Mouse (Mus musculus) stomach, embryonic 16.5 days (tissue): ENCODE measurements around the gene Wnt10b. TPM values are rescaled to one million over a fixed set of nuclear protein-coding genes. Genes with fewer than 3 reads are reported as not detected.
A peak's percentile ranks its signal among the peaks of the same experiment; 100 is the strongest.

ENCODE experiments used
- ATAC-seq: fragments of 200-750 bp; cut with Nextera tagmentation; 2 replicates; pipeline ENCODE4 v1.8.0; 2017; ENCODE audit warnings: moderate number of reproducible peaks, moderate TSS enrichment; ENCODE audit not compliant: insufficient read depth, low FRiP score
- H3K27ac ChIP-seq: fragments of 300-500 bp; sonication (generic); 2 replicates; pipeline ENCODE4 v1.5.1; 2014; ENCODE audit warnings: low read length
- H3K27me3 ChIP-seq: fragments of 300-500 bp; sonication (generic); 2 replicates; pipeline ENCODE4 v1.6.1; 2014; ENCODE audit warnings: low read length, control low read depth, mixed read lengths; ENCODE audit not compliant: control insufficient read depth, insufficient read depth
- H3K36me3 ChIP-seq: fragments of 300-500 bp; sonication (generic); 2 replicates; pipeline ENCODE4 v1.6.1; 2014; ENCODE audit warnings: low read length; ENCODE audit not compliant: control insufficient read depth, insufficient read depth
- H3K4me1 ChIP-seq: fragments of 300-500 bp; sonication (generic); 2 replicates; pipeline ENCODE4 v1.6.1; 2014; ENCODE audit warnings: low read length, control low read depth, mixed read lengths; ENCODE audit not compliant: control insufficient read depth, insufficient read depth
- H3K4me2 ChIP-seq: fragments of 300-500 bp; sonication (generic); 2 replicates; pipeline ENCODE4 v1.6.1; 2014; ENCODE audit warnings: low read depth, low read length, mixed read lengths
- H3K4me3 ChIP-seq: fragments of 300-500 bp; sonication (generic); replicated peaks from 2 replicates; pipeline ENCODE4 v1.5.1; 2014; ENCODE audit warnings: mild to moderate bottlenecking, low read length
- H3K9ac ChIP-seq: fragments of 300-500 bp; sonication (generic); 2 replicates; pipeline ENCODE4 v1.6.1; 2014; ENCODE audit warnings: low read length
- H3K9me3 ChIP-seq: fragments of 300-500 bp; sonication (generic); replicated peaks from 2 replicates; pipeline ENCODE4 v1.6.1; 2016; ENCODE audit warnings: low read length, control low read depth; ENCODE audit not compliant: control insufficient read depth
- WGBS: fragments of 180-500 bp; shearing (Covaris S2); extraction: QIAGEN DNeasy Blood & Tissue Kit; methylation state at CpG from one replicate; pipeline ENCODE4 v1.1.7; 2014; 5-methylcytosine and 5-hydroxymethylcytosine counted together
- polyA plus RNA-seq: library from polyadenylated mRNA; unstranded; fragments of >200 nt; fragmentation: Nextera tagmentation; extraction: Ambion mirVana; gene quantifications from 2 replicates; pipeline ENCODE4 v1.2.1, GENCODE M21; 2015

Gene Wnt10b
- polyA plus RNA-seq, 1 experiment from 2014 or later = 0.14 TPM

DNA sequence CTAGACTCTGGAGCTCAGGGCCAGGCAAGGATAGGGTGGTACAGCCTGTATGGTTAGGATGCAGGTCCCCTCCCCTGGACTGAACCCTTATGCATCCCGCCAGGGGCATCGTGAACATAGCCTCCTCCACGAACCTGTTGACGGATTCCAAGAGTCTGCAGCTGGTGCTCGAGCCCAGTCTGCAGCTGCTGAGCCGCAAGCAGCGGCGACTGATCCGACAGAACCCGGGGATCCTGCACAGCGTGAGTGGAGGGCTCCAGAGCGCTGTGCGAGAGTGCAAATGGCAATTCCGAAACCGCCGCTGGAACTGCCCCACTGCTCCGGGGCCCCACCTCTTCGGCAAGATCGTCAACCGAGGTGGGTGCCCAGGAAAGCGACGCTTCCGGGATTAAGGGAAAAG, 12.8 kb upstream of the Wnt10b start:
- peaks cover 3% of the 10 kb centered on the region; the same call in 1 of the 2 replicates for H3K9me3 ChIP-seq
- H3K36me3 ChIP-seq = no peaks in the 10 kb centered on the region
- peaks cover 18% of the 10 kb centered on the region; the same call in 1 of the 2 replicates for H3K4me1 ChIP-seq
- no peak overlapping the region for H3K27ac ChIP-seq
- H3K4me3 ChIP-seq = peak overlapping the region; percentile 25
- peak overlapping the region; percentile 30; the same call in 1 of the 2 replicates for H3K4me2 ChIP-seq
- no peak for ATAC-seq
- peaks cover 83% of the 10 kb centered on the region for H3K27me3 ChIP-seq
- WGBS = under 1% methylated on average over 23 of the region's 23 CpGs
- H3K9ac ChIP-seq = no peak overlapping the region; the same call in 1 of the 2 replicates

DNA sequence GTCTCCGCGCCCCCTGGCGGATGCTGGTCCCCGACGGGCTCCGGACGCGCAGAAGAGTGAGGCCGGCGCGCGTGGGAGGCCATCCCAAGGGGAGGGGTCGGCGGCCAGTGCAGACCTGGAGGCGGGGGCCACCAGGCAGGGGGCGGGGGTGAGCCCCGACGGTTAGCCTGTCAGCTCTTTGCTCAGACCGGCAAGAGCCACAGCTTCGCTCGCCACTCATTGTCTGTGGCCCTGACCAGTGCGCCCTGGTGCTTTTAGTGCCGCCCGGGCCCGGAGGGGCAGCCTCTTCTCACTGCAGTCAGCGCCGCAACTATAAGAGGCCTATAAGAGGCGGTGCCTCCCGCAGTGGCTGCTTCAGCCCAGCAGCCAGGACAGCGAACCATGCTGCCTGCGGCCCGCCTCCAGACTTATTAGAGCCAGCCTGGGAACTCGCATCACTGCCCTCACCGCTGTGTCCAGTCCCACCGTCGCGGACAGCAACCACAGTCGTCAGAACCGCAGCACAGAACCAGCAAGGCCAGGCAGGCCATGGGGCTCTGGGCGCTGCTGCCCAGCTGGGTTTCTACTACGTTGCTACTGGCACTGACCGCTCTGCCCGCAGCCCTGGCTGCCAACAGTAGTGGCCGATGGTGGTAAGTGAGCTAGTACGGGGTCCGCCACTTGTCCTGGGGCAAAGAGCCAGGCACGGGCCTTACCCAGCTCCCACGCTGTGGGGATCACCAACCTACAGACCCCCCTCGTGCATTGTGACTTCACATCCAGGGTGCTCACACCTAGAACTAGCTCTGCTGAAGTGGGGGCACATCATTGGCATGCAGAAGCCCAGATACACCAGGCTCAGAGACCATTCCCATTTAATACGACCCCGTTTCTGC, 11.9 kb upstream of the Wnt10b start, which contains the start of gene Wnt1:
TSS of gene Wnt1 (plus strand) at position 197 of the 875 bp plus-strand sequence.
- Histone ChIP-seq H3K27ac (no peak within 1 kb of the TSS), H3K4me2 (peak within 1 kb of the TSS; percentile 30), H3K4me1 (peaks cover 18% of the 10 kb centered on the region; the same call in 1 of the 2 replicates), H3K27me3 (peaks cover 74% of the 10 kb centered on the region), H3K4me3 (peak within 1 kb of the TSS; percentile 25), H3K9me3 (peaks cover 6% of the 10 kb centered on the region), H3K9ac (no peak within 1 kb of the TSS; the same call in none of the 2 replicates), H3K36me3 (no peaks in the 10 kb centered on the region)
- ATAC-seq = no peak
- WGBS = 4% methylated on average over 51 of the region's 51 CpGs

DNA sequence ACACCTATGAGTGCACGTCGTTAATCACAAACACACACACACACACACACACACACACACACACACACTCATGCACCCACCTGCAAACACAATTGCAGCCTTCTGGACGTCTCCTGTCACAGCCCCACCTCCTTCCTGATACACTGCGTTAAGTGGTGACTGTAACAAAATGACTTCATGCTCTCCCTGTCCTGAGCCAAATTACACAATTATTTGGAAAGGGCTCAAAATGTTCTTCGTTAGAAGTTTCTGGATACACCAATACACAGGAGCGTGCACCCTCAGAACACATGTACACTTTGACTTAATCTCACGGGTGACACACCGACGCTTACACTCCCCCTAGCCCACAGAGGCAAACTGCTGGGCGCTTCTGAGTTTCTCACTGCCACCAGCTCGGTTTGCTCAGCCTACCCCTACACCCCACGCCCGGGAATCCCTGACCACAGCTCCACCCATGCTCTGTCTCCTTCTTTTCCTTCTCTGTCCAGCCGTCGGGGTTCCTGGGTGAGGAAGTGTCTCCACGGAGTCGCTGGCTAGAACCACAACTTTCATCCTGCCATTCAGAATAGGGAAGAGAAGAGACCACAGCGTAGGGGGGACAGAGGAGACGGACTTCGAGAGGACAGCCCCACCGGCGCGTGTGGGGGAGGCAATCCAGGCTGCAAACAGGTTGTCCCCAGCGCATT, 11.2 kb upstream of the Wnt10b start:
- Histone ChIP-seq H3K9me3 (peaks cover 6% of the 10 kb centered on the region), H3K4me1 (peaks cover 18% of the 10 kb centered on the region; the same call in 1 of the 2 replicates), H3K4me2 (peak overlapping the region; percentile 25; the same call in 1 of the 2 replicates), H3K9ac (no peak overlapping the region), H3K4me3 (peak overlapping the region; percentile 5; the same call in 1 of the 2 replicates), H3K27me3 (peaks cover 66% of the 10 kb centered on the region), H3K27ac (no peak overlapping the region), H3K36me3 (no peaks in the 10 kb centered on the region)
- ATAC-seq = no peak
- WGBS = 10% methylated on average over 24 of the region's 24 CpGs

DNA sequence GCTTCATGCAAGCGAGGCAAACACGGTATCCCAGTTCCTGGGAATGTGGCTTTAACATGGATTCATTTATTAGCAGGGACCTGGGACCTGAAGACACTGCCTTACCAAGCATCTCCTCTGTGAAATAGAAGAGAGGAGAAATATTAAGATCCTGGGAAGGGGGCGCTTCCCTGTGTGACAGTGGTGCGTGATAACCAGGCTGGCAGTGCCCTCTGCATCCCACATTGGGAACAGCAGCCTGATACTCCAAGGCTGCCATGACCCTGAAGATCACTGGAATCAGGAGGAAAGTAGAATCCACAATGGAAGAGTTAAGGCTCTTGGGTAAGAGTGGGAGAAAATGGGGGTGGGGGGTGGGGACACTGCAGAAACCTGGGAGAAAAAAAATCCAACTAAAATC, 10.0 kb upstream of the Wnt10b start:
- peaks cover 55% of the 10 kb centered on the region for H3K27me3 ChIP-seq
- H3K36me3 ChIP-seq = no peaks in the 10 kb centered on the region
- WGBS = 38% methylated on average over 4 of the region's 4 CpGs
- H3K4me2 ChIP-seq = no peak overlapping the region
- peaks cover 6% of the 10 kb centered on the region for H3K9me3 ChIP-seq
- no peak overlapping the region for H3K9ac ChIP-seq
- peaks cover 13% of the 10 kb centered on the region; the same call in 1 of the 2 replicates for H3K4me1 ChIP-seq
- no peak overlapping the region for H3K4me3 ChIP-seq
- H3K27ac ChIP-seq = no peak overlapping the region
- ATAC-seq = no peak

DNA sequence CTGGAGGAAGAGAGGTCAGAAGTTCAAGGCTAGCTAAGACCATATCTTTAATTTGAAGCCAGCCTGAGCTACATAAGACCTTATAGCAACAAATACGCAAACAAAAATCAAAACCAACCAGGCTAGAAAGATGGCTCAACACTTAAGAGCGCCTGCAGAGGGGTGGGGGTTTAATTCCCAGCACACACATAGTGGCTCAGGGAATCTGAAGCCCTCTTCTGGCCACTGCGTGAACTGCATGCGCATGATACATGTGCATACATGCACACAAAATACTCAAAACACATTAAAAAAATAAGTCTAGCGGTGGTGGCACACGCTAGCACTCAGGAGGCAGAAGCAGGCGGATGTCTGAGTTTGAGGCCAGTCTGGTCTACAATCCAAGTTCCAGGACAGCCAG, 7.8 kb upstream of the Wnt10b start:
- Histone ChIP-seq H3K9me3 (peaks cover 6% of the 10 kb centered on the region), H3K36me3 (no peaks in the 10 kb centered on the region), H3K27me3 (peaks cover 44% of the 10 kb centered on the region), H3K4me3 (no peak overlapping the region), H3K27ac (no peak overlapping the region), H3K9ac (no peak overlapping the region), H3K4me1 (0 out of 2 replicates have a peak, but pooled peaks cover 2% of the 10 kb centered on the region), H3K4me2 (no peak overlapping the region)
- 38% methylated on average over 7 of the region's 7 CpGs for WGBS
- ATAC-seq = no peak

GRCm38 (mm10) chr15:98781166-98781565, 3.2 kb upstream of the Wnt10b start:
- H3K4me1 ChIP-seq = peaks cover 24% of the 10 kb centered on the region
- H3K9me3 ChIP-seq = peaks cover 6% of the 10 kb centered on the region
- H3K4me2 ChIP-seq = no peak overlapping the region
- no peak overlapping the region for H3K27ac ChIP-seq
- no peak overlapping the region for H3K4me3 ChIP-seq
- H3K27me3 ChIP-seq = peaks cover 56% of the 10 kb centered on the region
- no peak overlapping the region for H3K9ac ChIP-seq
- no peak for ATAC-seq
- WGBS = 34% methylated on average over 6 of the region's 6 CpGs
- no peaks in the 10 kb centered on the region for H3K36me3 ChIP-seq

GRCm38 (mm10) chr15:98780573-98780972, 2.6 kb upstream of the Wnt10b start:
- Histone ChIP-seq H3K36me3 (no peaks in the 10 kb centered on the region), H3K9ac (no peak overlapping the region), H3K4me3 (no peak overlapping the region), H3K4me2 (no peak overlapping the region), H3K27ac (no peak overlapping the region), H3K9me3 (peaks cover 2% of the 10 kb centered on the region), H3K27me3 (peaks cover 62% of the 10 kb centered on the region), H3K4me1 (peaks cover 29% of the 10 kb centered on the region)
- ATAC-seq = peak; percentile 27; the same call in 1 of the 2 replicates
- 4% methylated on average over 13 of the region's 13 CpGs for WGBS

- WGBS = 6% methylated on average over 8 of the region's 8 CpGs
- no peaks in the 10 kb centered on the region for H3K9me3 ChIP-seq
- H3K4me3 ChIP-seq = no peak overlapping the region
- no peak overlapping the region for H3K4me2 ChIP-seq
- no peaks in the 10 kb centered on the region for H3K36me3 ChIP-seq
- H3K27me3 ChIP-seq = peaks cover 67% of the 10 kb centered on the region
- H3K9ac ChIP-seq = no peak overlapping the region
- ATAC-seq = no peak
- H3K27ac ChIP-seq = no peak overlapping the region
- peaks cover 29% of the 10 kb centered on the region for H3K4me1 ChIP-seq
These were observed 2.1 kb upstream of the Wnt10b start for GRCm38 (mm10) chr15:98780075-98780474.

DNA sequence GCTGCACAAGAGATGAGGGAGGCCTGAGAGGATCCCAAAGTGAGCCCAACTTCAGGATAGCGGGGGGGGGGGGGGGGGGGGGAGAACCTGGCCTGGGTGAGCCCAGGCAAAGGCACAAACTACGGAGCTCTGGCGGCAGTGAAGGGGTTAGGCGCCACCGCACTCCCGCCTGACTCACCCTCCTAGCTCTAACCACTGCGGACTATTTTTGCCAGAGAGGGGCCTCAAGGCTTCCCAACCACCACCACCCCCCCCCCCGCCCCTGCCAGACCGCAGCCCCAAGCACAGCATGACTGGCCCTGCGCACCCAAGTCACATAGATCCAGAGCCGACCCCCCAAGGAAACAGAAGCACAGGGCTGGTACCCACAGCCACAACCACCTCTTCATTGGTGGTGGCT, 856 bp upstream of the Wnt10b start:
- ATAC-seq = no peak
- Histone ChIP-seq H3K9ac (no peak overlapping the region), H3K4me1 (peaks cover 29% of the 10 kb centered on the region), H3K36me3 (no peaks in the 10 kb centered on the region), H3K9me3 (no peaks in the 10 kb centered on the region), H3K4me3 (no peak overlapping the region), H3K4me2 (no peak overlapping the region), H3K27me3 (peaks cover 77% of the 10 kb centered on the region), H3K27ac (no peak overlapping the region)
- whole genome bisulfite sequencing = 4% methylated on average over 11 of the region's 11 CpGs
